Mouse (Mus musculus): ENCODE measurements around the gene H2-Oa.

- TF ChIP-seq CTCF (IDR thresholded peaks at IDR 0.05; ENCODE audit: borderline replicate concordance, insufficient read depth, low read length) (no peak), POLR2A (IDR thresholded peaks at IDR 0.05; ENCODE audit: low read depth, low read length) (no peak; the same call in 1 of the 2 replicates)
Observed at GRCm38 (mm10) chr17:34120814-34121171, 28.7 kb downstream of the H2-Oa start.
